Mouse (Mus musculus) myocyte (in vitro differentiated cells): ENCODE data around the gene Hba-a2.

Experiments
- CEBPB ChIP-seq: IDR thresholded peaks from 2 replicates; pipeline ENCODE4 v1.6.1; 2011; ENCODE audit warnings: mild to moderate bottlenecking, moderate library complexity; ENCODE audit not compliant: poor library complexity, insufficient read depth, severe bottlenecking
- E2F4 ChIP-seq: IDR thresholded peaks from one replicate; pipeline ENCODE4 v1.6.1; 2011; ENCODE audit warnings: mild to moderate bottlenecking, control low read depth, moderate library complexity; ENCODE audit not compliant: insufficient read depth
- MAX ChIP-seq: IDR thresholded peaks from one replicate; pipeline ENCODE4 v1.6.1; 2011; ENCODE audit warnings: low read depth, mild to moderate bottlenecking, control low read depth
- MYOD1 ChIP-seq, 3 experiments: IDR thresholded peaks; one replicate each; pipeline ENCODE4 v1.6.1; 2011; ENCODE audit warnings: control low read depth in 2 of 3, low read depth in 2 of 3, mild to moderate bottlenecking in 2 of 3, moderate library complexity in 1 of 3; ENCODE audit not compliant: insufficient read length in 2 of 3, control insufficient read depth in 1 of 3
- POLR2A ChIP-seq: IDR thresholded peaks from one replicate; pipeline ENCODE4 v1.6.1; 2011; ENCODE audit warnings: low read depth, mild to moderate bottlenecking, control low read depth, moderate library complexity; ENCODE audit not compliant: insufficient read length
- POLR2AphosphoS2 ChIP-seq: IDR thresholded peaks from one replicate; pipeline ENCODE4 v1.6.1; 2011; ENCODE audit warnings: low read depth, control low read depth; ENCODE audit not compliant: insufficient read length
- SRF ChIP-seq: IDR thresholded peaks from one replicate; pipeline ENCODE4 v1.6.1; 2011; ENCODE audit warnings: low read depth; ENCODE audit not compliant: control insufficient read depth, insufficient read length
- TCF12 ChIP-seq: IDR thresholded peaks from one replicate; pipeline ENCODE4 v1.6.1; 2011; ENCODE audit warnings: mild to moderate bottlenecking, control low read depth; ENCODE audit not compliant: poor library complexity, insufficient read depth, severe bottlenecking
- TCF3 ChIP-seq: IDR thresholded peaks from one replicate; pipeline ENCODE4 v1.6.1; 2011; ENCODE audit warnings: low read depth, control low read depth; ENCODE audit not compliant: insufficient read length
- USF1 ChIP-seq: IDR thresholded peaks from one replicate; pipeline ENCODE4 v1.6.1; 2011; ENCODE audit warnings: low read depth, mild to moderate bottlenecking, control low read depth, moderate library complexity

GRCm38 (mm10) chr11:32302824-32303419, 6.6 kb downstream of the Hba-a2 start:
- TF ChIP-seq POLR2A, result no peak
- no peak for TF ChIP-seq POLR2AphosphoS2
- TF ChIP-seq MYOD1 (IDR thresholded peaks at IDR 0.05; ENCODE audit: control insufficient read depth in 1 of 3, insufficient read length in 2 of 3, low read depth in 2 of 3), result peak in 1 of 3 experiments; percentile 55
- TF ChIP-seq TCF12, result no peak
- no peak for TF ChIP-seq USF1
- TF ChIP-seq E2F4, result no peak
- no peak for TF ChIP-seq MAX
- TF ChIP-seq CEBPB, result no peak
- TF ChIP-seq SRF, result no peak
- no peak for TF ChIP-seq TCF3
